Mouse (Mus musculus) stomach, postnatal 0 days (tissue): ENCODE data around the gene Inpp5b. TPM values are rescaled to one million over a fixed set of nuclear protein-coding genes. Genes with fewer than 3 reads are reported as not detected.

Experiments used
- ATAC-seq: fragments of 200-750 bp; cut with Nextera tagmentation; 2 replicates; pipeline ENCODE4 v1.8.0; 2017; ENCODE audit not compliant: low FRiP score, low TSS enrichment
- DNase-seq: peaks from one replicate; pipeline ENCODE4 v3.0.0-alpha.2; 2016; ENCODE audit warnings: low spot score
- H3K27ac ChIP-seq: fragments of 300-500 bp; sonication (generic); replicated peaks from 2 replicates; pipeline ENCODE4 v1.5.1; 2014; ENCODE audit warnings: mild to moderate bottlenecking, control low read depth
- H3K27me3 ChIP-seq: fragments of 300-500 bp; sonication (generic); 2 replicates; pipeline ENCODE4 v1.6.1; 2014; ENCODE audit warnings: low read length; ENCODE audit not compliant: control insufficient read depth, insufficient read depth
- H3K36me3 ChIP-seq: fragments of 300-500 bp; sonication (generic); 2 replicates; pipeline ENCODE4 v1.6.1; 2014; ENCODE audit warnings: low read length, mixed read lengths; ENCODE audit not compliant: control insufficient read depth, insufficient read depth
- H3K4me1 ChIP-seq: fragments of 300-500 bp; sonication (generic); replicated peaks from 2 replicates; pipeline ENCODE4 v1.6.1; 2014; ENCODE audit warnings: antibody characterized with exemption; ENCODE audit not compliant: control insufficient read depth, insufficient read depth
- H3K4me2 ChIP-seq: fragments of 300-500 bp; sonication (generic); replicated peaks from 2 replicates; pipeline ENCODE4 v1.6.1; 2014; ENCODE audit warnings: low read depth, mild to moderate bottlenecking, control low read depth, moderate library complexity
- H3K4me3 ChIP-seq: fragments of 300-500 bp; sonication (generic); 2 replicates; pipeline ENCODE4 v1.5.1; 2014; ENCODE audit warnings: low read depth, low read length, control low read depth
- H3K9ac ChIP-seq: fragments of 300-500 bp; sonication (generic); 2 replicates; pipeline ENCODE4 v1.6.1; 2014; ENCODE audit warnings: mild to moderate bottlenecking, low read length, control low read depth, mixed read lengths
- H3K9me3 ChIP-seq: fragments of 300-500 bp; sonication (generic); 2 replicates; pipeline ENCODE4 v1.6.1; 2016; ENCODE audit warnings: low read length; ENCODE audit not compliant: control insufficient read depth
- CTCF ChIP-seq: IDR thresholded peaks from 2 replicates; pipeline ENCODE4 v1.5.1; 2016; ENCODE audit warnings: antibody characterized with exemption, low read depth, mild to moderate bottlenecking, moderate library complexity
- EP300 ChIP-seq: optimal IDR thresholded peaks from 2 replicates; pipeline ENCODE3; 2016; ENCODE audit warnings: antibody characterized with exemption
- WGBS: fragments of 180-500 bp; shearing (Covaris S2); extraction: QIAGEN DNeasy Blood & Tissue Kit; methylation state at CpG from one replicate; pipeline ENCODE4 v1.1.7; 2014; 5-methylcytosine and 5-hydroxymethylcytosine counted together
- polyA plus RNA-seq: library from polyadenylated mRNA; unstranded; fragments of >200 nt; fragmentation: Nextera tagmentation; extraction: Ambion mirVana; gene quantifications from 2 replicates; pipeline ENCODE4 v1.2.1, GENCODE M21; 2015

The Inpp5b gene
- polyA plus RNA-seq, 1 experiment from 2014 or later = 23.5 TPM

DNA sequence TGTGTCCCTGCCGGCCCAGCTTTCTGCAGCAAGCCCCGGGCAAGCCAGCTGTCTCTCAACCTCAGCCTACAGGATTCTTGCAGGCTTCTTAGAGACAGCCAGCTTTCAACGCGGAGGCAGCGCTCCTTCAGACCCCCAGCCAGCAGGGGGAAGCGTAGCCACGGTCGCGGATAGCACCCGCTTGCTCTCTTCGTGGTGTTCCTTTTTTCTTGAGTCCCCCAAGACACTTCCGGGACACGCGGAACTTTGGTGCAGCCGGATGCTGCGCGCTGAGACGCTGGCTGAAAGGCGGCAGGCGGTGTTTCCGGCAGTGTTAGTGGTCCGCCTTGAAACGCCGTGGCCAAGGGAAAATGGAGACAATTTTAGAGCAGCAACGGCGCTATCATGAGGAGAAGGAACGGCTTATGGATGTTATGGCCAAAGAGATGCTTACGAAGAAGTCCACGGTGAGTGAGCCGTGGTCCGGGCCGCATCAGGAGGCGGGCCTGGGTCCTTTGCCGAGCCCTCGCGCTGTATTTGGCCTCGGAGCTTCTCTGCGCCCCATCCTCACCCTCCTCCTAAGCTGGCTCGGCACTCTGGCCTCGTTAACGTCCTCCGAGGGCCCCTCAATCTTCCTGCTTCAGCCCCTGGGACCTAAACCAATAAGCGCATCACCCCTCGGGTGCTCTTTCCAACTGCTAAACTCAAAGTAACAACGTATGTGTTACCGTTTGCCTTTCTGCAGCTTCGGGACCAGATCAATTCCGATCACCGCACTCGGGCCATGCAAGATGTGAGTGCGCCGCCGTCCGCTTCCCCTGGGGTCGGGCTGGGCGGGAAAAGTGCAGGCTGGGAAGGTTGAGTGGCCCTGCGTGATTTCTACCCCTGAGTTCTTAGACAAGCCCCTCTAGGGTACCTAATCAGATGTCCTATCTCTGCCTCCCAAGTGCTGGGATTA lies 26.8 kb upstream of the Inpp5b start, which contains the start of gene Sf3a3:
Gene Sf3a3 (plus strand): TSS at position 232 of the 937 bp plus-strand sequence.
- H3K36me3 ChIP-seq = peaks cover 14% of the 10 kb centered on the region
- H3K9ac ChIP-seq = peak within 1 kb of the TSS; percentile 93
- peak; percentile 90 for ATAC-seq
- no peaks in the 10 kb centered on the region for H3K9me3 ChIP-seq
- WGBS = under 1% methylated on average over 57 of the region's 57 CpGs
- H3K4me2 ChIP-seq = peak within 1 kb of the TSS; percentile 88
- peak within 1 kb of the TSS; percentile 90 for H3K4me3 ChIP-seq
- 0 out of 2 replicates have a peak, but pooled peaks cover 3% of the 10 kb centered on the region for H3K4me1 ChIP-seq
- peak; percentile 94 for DNase-seq
- H3K27me3 ChIP-seq = no peaks in the 10 kb centered on the region
- peak within 1 kb of the TSS; percentile 75; the same call in 1 of the 2 replicates for H3K27ac ChIP-seq
- TF ChIP-seq CTCF (peak; percentile 93), EP300 (no peak)

DNA sequence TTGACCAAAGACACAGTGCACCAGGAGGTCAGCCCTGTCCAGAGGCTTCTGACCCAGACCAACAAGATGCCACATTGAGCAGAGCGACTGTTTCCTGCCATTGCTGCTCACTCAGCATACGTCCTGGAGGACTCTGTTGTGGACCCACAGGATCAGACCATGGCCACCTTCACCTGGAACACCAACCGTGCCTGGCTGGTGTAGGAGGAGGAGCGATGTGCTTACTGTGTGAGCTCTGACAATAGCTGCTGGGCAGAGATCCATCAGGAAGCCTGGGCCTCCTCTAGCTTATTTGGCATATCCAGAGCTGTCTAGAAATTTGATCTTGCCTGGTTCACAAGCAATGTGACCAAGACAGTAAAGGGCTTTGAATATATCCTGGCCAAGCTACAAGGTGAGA lies 22.5 kb upstream of the Inpp5b start:
- no peak overlapping the region for H3K9ac ChIP-seq
- no peak overlapping the region for H3K4me2 ChIP-seq
- H3K36me3 ChIP-seq = peaks cover 15% of the 10 kb centered on the region
- H3K4me3 ChIP-seq = no peak overlapping the region
- TF ChIP-seq EP300 (no peak), CTCF (no peak)
- H3K27ac ChIP-seq = no peak overlapping the region
- DNase-seq = no peak
- no peaks in the 10 kb centered on the region for H3K9me3 ChIP-seq
- ATAC-seq = no peak
- WGBS = 99% methylated on average over 4 of the region's 4 CpGs
- H3K4me1 ChIP-seq = no peaks in the 10 kb centered on the region
- no peaks in the 10 kb centered on the region for H3K27me3 ChIP-seq

DNA sequence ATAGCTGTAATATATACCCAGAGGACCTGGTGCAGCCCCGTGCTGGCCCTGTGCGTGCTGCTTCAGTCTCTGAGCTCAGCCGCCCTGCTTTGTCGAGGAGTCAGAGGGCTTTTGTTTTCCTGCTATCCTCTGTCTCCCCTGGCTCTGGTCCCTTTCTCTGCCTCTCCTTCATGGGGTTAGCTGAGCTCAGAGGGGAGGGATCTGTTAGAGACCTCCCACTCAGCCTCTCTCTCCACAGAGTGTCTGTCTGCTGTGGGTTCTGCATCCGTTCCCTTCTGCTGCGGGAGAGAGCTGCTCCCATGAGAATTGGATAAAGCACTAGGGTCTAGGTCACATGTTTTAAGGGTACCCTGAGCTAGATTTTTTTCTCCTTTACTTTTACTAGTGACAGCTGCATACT lies 15.5 kb upstream of the Inpp5b start:
- 83% methylated on average over 6 of the region's 6 CpGs for WGBS
- Histone ChIP-seq H3K9me3 (no peaks in the 10 kb centered on the region), H3K36me3 (peaks cover 41% of the 10 kb centered on the region), H3K9ac (no peak overlapping the region), H3K27ac (no peak overlapping the region), H3K4me1 (no peaks in the 10 kb centered on the region), H3K27me3 (no peaks in the 10 kb centered on the region), H3K4me3 (no peak overlapping the region), H3K4me2 (no peak overlapping the region)
- no peak for DNase-seq
- no peak for TF ChIP-seq CTCF
- no peak for TF ChIP-seq EP300
- no peak for ATAC-seq

DNA sequence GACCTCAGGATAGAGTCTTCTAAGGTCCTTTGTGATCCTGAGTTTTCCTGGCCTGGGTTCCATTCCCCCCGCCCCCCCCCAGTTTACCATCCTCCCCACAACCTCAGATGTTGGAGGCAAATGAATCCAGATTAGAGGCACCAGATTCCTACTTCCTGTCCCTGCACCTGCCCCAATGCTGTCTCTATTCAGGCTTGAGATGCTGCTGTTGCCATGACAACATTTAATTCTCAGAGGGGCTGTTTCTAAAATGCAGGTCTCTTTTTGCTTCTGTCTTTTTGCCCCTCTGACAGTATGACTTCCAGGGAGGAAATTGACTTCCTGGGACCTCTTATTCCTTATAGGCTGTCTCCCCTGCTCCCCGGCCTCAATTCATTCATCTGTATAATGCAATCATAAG lies 4.7 kb upstream of the Inpp5b start:
- DNase-seq (no peak), ATAC-seq (no peak)
- Histone ChIP-seq H3K36me3 (peaks cover under 1% of the 10 kb centered on the region; the same call in 1 of the 2 replicates), H3K4me1 (no peaks in the 10 kb centered on the region), H3K4me3 (no peak overlapping the region), H3K9ac (no peak overlapping the region), H3K4me2 (no peak overlapping the region), H3K27ac (no peak overlapping the region), H3K9me3 (no peaks in the 10 kb centered on the region), H3K27me3 (no peaks in the 10 kb centered on the region)
- WGBS = 65% methylated on average over 2 of the region's 2 CpGs
- TF ChIP-seq EP300 (no peak), CTCF (no peak)

DNA sequence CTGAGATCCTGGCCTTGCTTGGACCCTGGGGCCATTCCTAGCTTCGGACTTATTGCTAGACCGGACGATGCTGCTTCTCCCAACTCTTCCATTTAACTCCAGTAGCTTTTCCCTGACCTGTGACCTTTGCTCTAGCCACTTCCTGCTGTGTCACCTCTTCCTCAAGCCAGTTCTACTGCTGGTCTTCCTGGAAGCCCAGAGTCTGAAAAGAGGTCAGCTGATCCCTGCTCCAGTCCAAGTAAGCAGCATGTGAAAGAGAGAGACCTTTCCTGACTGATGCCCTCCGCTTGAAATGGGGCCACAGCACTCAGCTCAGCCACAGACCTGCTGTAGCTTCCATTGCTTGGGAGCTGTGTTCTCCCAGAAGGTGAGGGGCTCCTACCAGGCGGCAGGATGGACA lies 4.2 kb upstream of the Inpp5b start:
- H3K4me3 ChIP-seq = no peak overlapping the region
- no peak overlapping the region for H3K9ac ChIP-seq
- no peak overlapping the region for H3K4me2 ChIP-seq
- WGBS = 68% methylated on average over 5 of the region's 5 CpGs
- no peaks in the 10 kb centered on the region for H3K4me1 ChIP-seq
- no peaks in the 10 kb centered on the region for H3K27me3 ChIP-seq
- no peak overlapping the region for H3K27ac ChIP-seq
- DNase-seq (no peak), ATAC-seq (no peak)
- TF ChIP-seq EP300 (no peak), CTCF (no peak)
- H3K9me3 ChIP-seq = no peaks in the 10 kb centered on the region
- no peaks in the 10 kb centered on the region for H3K36me3 ChIP-seq

DNA sequence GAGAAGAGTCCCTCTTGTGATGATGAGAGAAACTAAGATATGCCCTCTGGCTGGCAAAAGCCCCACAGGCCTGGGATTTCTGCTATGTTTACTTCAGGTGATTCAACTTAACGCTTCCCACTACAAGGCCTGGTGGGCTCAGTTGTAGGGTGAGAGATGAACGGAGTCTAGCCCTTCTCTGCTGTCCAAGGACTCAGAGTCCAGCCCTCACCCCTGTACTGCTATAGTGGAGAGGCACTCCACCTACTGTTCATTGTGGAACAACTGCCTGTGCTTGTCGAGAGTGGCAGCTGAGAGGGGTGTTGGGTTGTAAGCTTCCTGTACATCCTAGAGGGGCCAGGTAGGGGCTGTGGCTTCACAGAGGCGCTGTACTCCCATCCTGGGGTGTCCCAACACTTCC lies 3.6 kb upstream of the Inpp5b start:
- 40% methylated on average over 4 of the region's 4 CpGs for WGBS

More for the DNA sequence above, 3.6 kb upstream of the Inpp5b start:
- Histone ChIP-seq H3K4me1 (no peaks in the 10 kb centered on the region), H3K4me2 (no peak overlapping the region), H3K9ac (no peak overlapping the region; the same call in 1 of the 2 replicates), H3K27me3 (no peaks in the 10 kb centered on the region), H3K4me3 (no peak overlapping the region), H3K36me3 (no peaks in the 10 kb centered on the region), H3K27ac (no peak overlapping the region), H3K9me3 (no peaks in the 10 kb centered on the region)
- DNase-seq (no peak), ATAC-seq (no peak; the same call in 1 of the 2 replicates)
- peak; percentile 49 for TF ChIP-seq CTCF
- TF ChIP-seq EP300 = no peak
